Comparison of ENCODE assay signal across 9 mouse cellular contexts in genomic region chr2:120245421-120246016, GRCm38 (mm10). TPM values are rescaled to one million over a fixed set of nuclear protein-coding genes. Genes with fewer than 3 reads are reported as not detected.
DNase-seq lines count a peak whose midpoint lies in the region; ATAC-seq and TF ChIP-seq lines count a peak whose summit lies in the region.
"Had no signal": no experiment of that assay in that cellular context is flagged by ENCODE, and none has a peak within 500 bp of the region (broad histone marks: within the 10 kb centered on the region; RNA-seq: fewer than 3 reads in every experiment).

No protein-coding gene starts in this region.

- no peaks in the 10 kb centered on the region for H3K27me3 ChIP-seq in lung, postnatal 0 days (replicated peaks; ENCODE audit: insufficient read depth, low read length)
- H3K27me3 ChIP-seq in hindbrain, postnatal 0 days (ENCODE audit: insufficient read depth, low read length), result no peaks in the 10 kb centered on the region
- H3K27me3 ChIP-seq in neural tube, embryonic 12.5 days (replicated peaks), result peaks cover 6% of the 10 kb centered on the region; the same call in 1 of the 2 replicates

- peak overlapping the region; percentile 3; the same call in 1 of the 2 replicates for H3K4me3 ChIP-seq in lung, postnatal 0 days (ENCODE audit: low read depth, low read length)
- no peak overlapping the region for H3K4me3 ChIP-seq in lung, adult 2 months (replicated peaks; ENCODE audit: extremely low read depth, low read depth, low read length)
- H3K4me3 ChIP-seq in hindbrain, postnatal 0 days (ENCODE audit: low read length), result peak overlapping the region; percentile 42
- peak overlapping the region; percentile 35 for H3K4me3 ChIP-seq in neural tube, embryonic 12.5 days

- 21% methylated on average over 9 of the region's 9 CpGs for WGBS in lung, postnatal 0 days
- WGBS in lung, adult 2 months, result 20% methylated on average over 9 of the region's 9 CpGs
- 12% methylated on average over 9 of the region's 9 CpGs for WGBS in hindbrain, postnatal 0 days
- 14% methylated on average over 9 of the region's 9 CpGs for whole genome bisulfite sequencing in neural tube, embryonic 12.5 days

- TF ChIP-seq POLR2A in lung, adult 2 months (IDR thresholded peaks at IDR 0.05; ENCODE audit: borderline replicate concordance, extremely low read depth, low read depth, low read length), result no peak

- no peaks in the 10 kb centered on the region for H3K36me3 ChIP-seq in lung, postnatal 0 days (ENCODE audit: insufficient read depth, low read length)
- no peaks in the 10 kb centered on the region for H3K36me3 ChIP-seq in hindbrain, postnatal 0 days (ENCODE audit: insufficient read depth, low read length)
- H3K36me3 ChIP-seq in neural tube, embryonic 12.5 days, result no peaks in the 10 kb centered on the region

- H3K27ac ChIP-seq in lung, postnatal 0 days (ENCODE audit: low read length), result no peak overlapping the region
- H3K27ac ChIP-seq in hindbrain, postnatal 0 days, result peak overlapping the region; percentile 80
- H3K27ac ChIP-seq in neural tube, embryonic 12.5 days, result no peak overlapping the region

- no peak for TF ChIP-seq EP300 in lung, postnatal 0 days (IDR thresholded peaks at IDR 0.05)

- TF ChIP-seq CTCF in lung, postnatal 0 days (IDR thresholded peaks at IDR 0.05), result peak; percentile 45
- TF ChIP-seq CTCF in lung, adult 2 months (IDR thresholded peaks at IDR 0.05; ENCODE audit: insufficient read depth, low read length), result no peak
- peak; percentile 64 for TF ChIP-seq CTCF in hindbrain, postnatal 0 days (IDR thresholded peaks at IDR 0.05; ENCODE audit: low read depth)

- no peak for ATAC-seq in lung, postnatal 0 days
- ATAC-seq in hindbrain, postnatal 0 days, result peak; percentile 72
- peak; percentile 41; the same call in 1 of the 2 replicates for ATAC-seq in neural tube, embryonic 12.5 days (ENCODE audit: low FRiP score, low read depth)

- no peaks in the 10 kb centered on the region for H3K4me1 ChIP-seq in lung, postnatal 0 days (ENCODE audit: insufficient read depth, low read depth, low read length)
- H3K4me1 ChIP-seq in lung, adult 2 months (ENCODE audit: control insufficient read depth, insufficient read depth, low read length), result no peaks in the 10 kb centered on the region
- H3K4me1 ChIP-seq in hindbrain, postnatal 0 days (ENCODE audit: insufficient read depth, low read length), result 0 out of 2 replicates have a peak, but pooled peaks cover 3% of the 10 kb centered on the region
- H3K4me1 ChIP-seq in neural tube, embryonic 12.5 days, result no peaks in the 10 kb centered on the region; the same call in 1 of the 2 replicates

- no peaks in the 10 kb centered on the region for H3K9me3 ChIP-seq in lung, postnatal 0 days (ENCODE audit: low read length)
- no peaks in the 10 kb centered on the region for H3K9me3 ChIP-seq in hindbrain, postnatal 0 days (ENCODE audit: low read length)
- H3K9me3 ChIP-seq in neural tube, embryonic 12.5 days, result no peaks in the 10 kb centered on the region

- peak overlapping the region; percentile 56 for H3K4me2 ChIP-seq in lung, postnatal 0 days (replicated peaks; ENCODE audit: low read depth, low read length)
- peak overlapping the region; percentile 67 for H3K4me2 ChIP-seq in hindbrain, postnatal 0 days (ENCODE audit: low read depth, low read length)
- H3K4me2 ChIP-seq in neural tube, embryonic 12.5 days (replicated peaks), result peak overlapping the region; percentile 75

- no peak overlapping the region for H3K9ac ChIP-seq in lung, postnatal 0 days (replicated peaks; ENCODE audit: low read depth)
- peak overlapping the region; percentile 56 for H3K9ac ChIP-seq in hindbrain, postnatal 0 days (replicated peaks; ENCODE audit: low read length)
- H3K9ac ChIP-seq in neural tube, embryonic 12.5 days, result peak overlapping the region; percentile 44; the same call in 1 of the 2 replicates

- DNase-seq in embryo, embryonic 10 days (ENCODE audit: low spot score), result peak; percentile 56
- no peak for DNase-seq in embryo, embryonic 9.5 days (ENCODE audit: extremely low spot score)
- DNase-seq in lung, postnatal 0 days (ENCODE audit: low spot score), result peak; percentile 21
- DNase-seq in lung, adult 2 months, result no peak
- peak; percentile 73 for DNase-seq in hindbrain, postnatal 0 days (ENCODE audit: low spot score)
- no peak for DNase-seq in ovary, postnatal 36 days (ENCODE audit: low spot score)
- DNase-seq in testis, postnatal 14 days (ENCODE audit: low spot score), result no peak

RNA-seq across cellular contexts. Expression of gene Pla2g4e, which starts 0.4 kb away (rescaled TPM):
- polyA plus RNA-seq in lung, postnatal 0 days (2015; fragmentation: Nextera tagmentation; extraction: Ambion mirVana), result 0.13 TPM in 1 of 2 replicates, not detected in the other
- polyA plus RNA-seq in lung, adult 2 months (2012; rRNA removed), result 0.24 and 6.3 TPM in 2 replicates
- total RNA-seq in hindbrain, postnatal 0 days (2014; rRNA removed), result 14.9 and 15.0 TPM in 2 replicates
- polyA plus RNA-seq in hindbrain, postnatal 0 days (2015; fragmentation: Nextera tagmentation; extraction: Ambion mirVana), result 6.7 and 8.0 TPM in 2 replicates
- polyA plus RNA-seq in neural tube, embryonic 12.5 days (2016; fragmentation: Nextera tagmentation; extraction: Ambion mirVana), result 0.10 and 0.13 TPM in 2 replicates
- polyA plus RNA-seq: C2C12 had no signal

RNA-seq across cellular contexts. Expression of gene Pla2g4d, which starts 43.5 kb away (rescaled TPM):
- polyA plus RNA-seq in lung, postnatal 0 days (2015; fragmentation: Nextera tagmentation; extraction: Ambion mirVana), result not detected in 2 replicates
- 2.2 TPM in 1 of 2 replicates, not detected in the other for polyA plus RNA-seq in lung, adult 2 months (2012; rRNA removed)
- 0.14 and 0.16 TPM in 2 replicates for total RNA-seq in hindbrain, postnatal 0 days (2014; rRNA removed)
- polyA plus RNA-seq in hindbrain, postnatal 0 days (2015; fragmentation: Nextera tagmentation; extraction: Ambion mirVana), result 0.20 TPM in 2 replicates
- 0.05 TPM in 1 of 2 replicates, not detected in the other for polyA plus RNA-seq in neural tube, embryonic 12.5 days (2016; fragmentation: Nextera tagmentation; extraction: Ambion mirVana)
- polyA plus RNA-seq: C2C12 had no signal

Comparison
In these comparisons a context has a peak if more than half of its experiments do, and no peak if none do; other contexts are left out.
1. DNase-seq: peak in embryo, embryonic 10 days (single experiment), lung, postnatal 0 days (single experiment) and hindbrain, postnatal 0 days (single experiment); none in embryo, embryonic 9.5 days (single experiment), lung, adult 2 months (single experiment), ovary, postnatal 36 days (single experiment) and testis, postnatal 14 days (single experiment).
2. Peak in every context shown above with its lines, with median percentiles within 50 percentile points of each other: H3K4me2 ChIP-seq.